Mouse (Mus musculus) limb, embryonic 14.5 days (tissue): ENCODE data around the gene Gm20481. TPM values are rescaled to one million over a fixed set of nuclear protein-coding genes. Genes with fewer than 3 reads are reported as not detected.
A peak's percentile ranks its signal among the peaks of the same experiment; 100 is the strongest.

Experiments used
- ATAC-seq: fragments of 200-750 bp; cut with Nextera tagmentation; 2 replicates; pipeline ENCODE4 v1.8.0; 2017; ENCODE audit warnings: low read depth, moderate number of reproducible peaks, moderate TSS enrichment; ENCODE audit not compliant: low FRiP score
- DNase-seq: peaks from one replicate; pipeline ENCODE4 v3.0.0-alpha.2; 2015; ENCODE audit warnings: low spot score
- H3K27ac ChIP-seq: fragments of 300-500 bp; sonication (generic); replicated peaks from 2 replicates; pipeline ENCODE4 v1.5.1; 2014; ENCODE audit warnings: low read depth, mild to moderate bottlenecking, low read length, moderate library complexity, mixed read lengths
- H3K27me3 ChIP-seq: fragments of 300-500 bp; sonication (generic); 2 replicates; pipeline ENCODE4 v1.6.1; 2014; ENCODE audit warnings: low read length, mixed read lengths; ENCODE audit not compliant: control insufficient read depth, insufficient read depth
- H3K36me3 ChIP-seq: fragments of 300-500 bp; sonication (generic); 2 replicates; pipeline ENCODE4 v1.6.1; 2014; ENCODE audit warnings: mild to moderate bottlenecking, low read length, moderate library complexity, mixed read lengths; ENCODE audit not compliant: control insufficient read depth, insufficient read depth
- H3K4me1 ChIP-seq: fragments of 300-500 bp; sonication (generic); 2 replicates; pipeline ENCODE4 v1.6.1; 2014; ENCODE audit warnings: antibody characterized with exemption, low read length, mixed read lengths; ENCODE audit not compliant: control insufficient read depth, insufficient read depth
- H3K4me2 ChIP-seq: fragments of 300-500 bp; sonication (generic); replicated peaks from 2 replicates; pipeline ENCODE4 v1.6.1; 2014; ENCODE audit warnings: low read depth, mild to moderate bottlenecking, low read length, moderate library complexity; ENCODE audit not compliant: severe bottlenecking
- H3K4me3 ChIP-seq: fragments of 300-500 bp; sonication (generic); replicated peaks from 2 replicates; pipeline ENCODE4 v1.5.1; 2014; ENCODE audit warnings: low read length
- H3K9ac ChIP-seq: fragments of 300-500 bp; sonication (generic); 2 replicates; pipeline ENCODE4 v1.6.1; 2014; ENCODE audit warnings: mild to moderate bottlenecking, low read depth, low read length, moderate library complexity; ENCODE audit not compliant: severe bottlenecking
- H3K9me3 ChIP-seq: fragments of 300-500 bp; sonication (generic); 2 replicates; pipeline ENCODE4 v1.6.1; 2016; ENCODE audit warnings: low read length; ENCODE audit not compliant: control insufficient read depth
- POLR2A ChIP-seq: fragments of 200-500 bp; IDR thresholded peaks from 2 replicates; pipeline ENCODE4 v1.8.0; 2012; ENCODE audit warnings: inconsistent platforms, mild to moderate bottlenecking, moderate library complexity, borderline replicate concordance; ENCODE audit not compliant: insufficient read depth, insufficient read length; ENCODE audit errors: extremely low read depth
- WGBS: fragments of 180-500 bp; shearing (Covaris S2); extraction: QIAGEN DNeasy Blood & Tissue Kit; methylation state at CpG from one replicate; pipeline ENCODE4 v1.1.7; 2014; 5-methylcytosine and 5-hydroxymethylcytosine counted together
- polyA plus RNA-seq, 2 experiments: library from polyadenylated mRNA; depleted of rRNA in 1 of 2; stranded (reverse) in 1 of 2; unstranded in 1 of 2; fragments of >200 nt; fragmentation: Nextera tagmentation in 1 of 2; extraction: Ambion mirVana in 1 of 2; gene quantifications; 2 replicates each; pipeline versions ENCODE4 v1.2.1 to v1.2.3; 2012 to 2014

The Gm20481 gene
- polyA plus RNA-seq, 2 experiments = not detected

- Histone ChIP-seq H3K27ac (no peak overlapping the region), H3K9me3 (no peaks in the 10 kb centered on the region), H3K4me2 (peak overlapping the region; percentile 30), H3K4me3 (no peak overlapping the region), H3K4me1 (peaks cover 10% of the 10 kb centered on the region), H3K27me3 (no peaks in the 10 kb centered on the region), H3K36me3 (peaks cover 9% of the 10 kb centered on the region), H3K9ac (no peak overlapping the region)
- ATAC-seq = peak; percentile 70
- 13% methylated on average over 16 of the region's 17 CpGs for WGBS
- DNase-seq = peak; percentile 61
- TF ChIP-seq POLR2A = no peak
Measured at GRCm38 (mm10) chr17:35021163-35021808, 51.6 kb downstream of the Gm20481 start.

Other genes with a start within 250 kb of the Gm20481 start
Only the 30 nearest of the 42 such genes appear.
- 46.4 and 46.5 TPM in 2 replicates for gene Stk19, start 133.0 kb upstream of the Gm20481 start, polyA plus RNA-seq (2012; rRNA removed)
- 23.9 and 26.8 TPM in 2 replicates for gene Stk19, start 133.0 kb upstream of the Gm20481 start, polyA plus RNA-seq (2014; fragmentation: Nextera tagmentation; extraction: Ambion mirVana)
- 87.6 and 98.9 TPM in 2 replicates for gene Dxo, start 132.9 kb upstream of the Gm20481 start, polyA plus RNA-seq (2012; rRNA removed)
- gene Dxo, start 132.9 kb upstream of the Gm20481 start, polyA plus RNA-seq (2014; fragmentation: Nextera tagmentation; extraction: Ambion mirVana) = 52.6 and 59.9 TPM in 2 replicates
- 75.8 and 99.4 TPM in 2 replicates for gene Skiv2l, start 119.7 kb upstream of the Gm20481 start, polyA plus RNA-seq (2012; rRNA removed)
- 43.5 and 45.0 TPM in 2 replicates for gene Skiv2l, start 119.7 kb upstream of the Gm20481 start, polyA plus RNA-seq (2014; fragmentation: Nextera tagmentation; extraction: Ambion mirVana)
- gene Nelfe, start 119.5 kb upstream of the Gm20481 start, polyA plus RNA-seq (2012; rRNA removed) = 56.4 and 92.2 TPM in 2 replicates
- 101 and 111 TPM in 2 replicates for gene Nelfe, start 119.5 kb upstream of the Gm20481 start, polyA plus RNA-seq (2014; fragmentation: Nextera tagmentation; extraction: Ambion mirVana)
- 0.76 and 0.88 TPM in 2 replicates for gene Cfb, start 107.4 kb upstream of the Gm20481 start, polyA plus RNA-seq (2012; rRNA removed)
- gene Cfb, start 107.4 kb upstream of the Gm20481 start, polyA plus RNA-seq (2014; fragmentation: Nextera tagmentation; extraction: Ambion mirVana) = 1.6 and 2.1 TPM in 2 replicates
- 44.3 and 52.0 TPM in 2 replicates for gene Zbtb12, start 90.4 kb upstream of the Gm20481 start, polyA plus RNA-seq (2012; rRNA removed)
- 1.4 and 1.5 TPM in 2 replicates for gene Zbtb12, start 90.4 kb upstream of the Gm20481 start, polyA plus RNA-seq (2014; fragmentation: Nextera tagmentation; extraction: Ambion mirVana)
- gene Gm20547, start 87.9 kb upstream of the Gm20481 start, polyA plus RNA-seq (2012; rRNA removed) = not detected in 2 replicates
- gene Gm20547, start 87.9 kb upstream of the Gm20481 start, polyA plus RNA-seq (2014; fragmentation: Nextera tagmentation; extraction: Ambion mirVana) = not detected in 2 replicates
- 4.7 and 5.1 TPM in 2 replicates for gene C2, start 71.6 kb upstream of the Gm20481 start, polyA plus RNA-seq (2012; rRNA removed)
- 3.9 and 4.9 TPM in 2 replicates for gene C2, start 71.6 kb upstream of the Gm20481 start, polyA plus RNA-seq (2014; fragmentation: Nextera tagmentation; extraction: Ambion mirVana)
- 232 and 297 TPM in 2 replicates for gene Ehmt2, start 71.4 kb upstream of the Gm20481 start, polyA plus RNA-seq (2012; rRNA removed)
- 72.8 and 80.6 TPM in 2 replicates for gene Ehmt2, start 71.4 kb upstream of the Gm20481 start, polyA plus RNA-seq (2014; fragmentation: Nextera tagmentation; extraction: Ambion mirVana)
- gene Slc44a4, start 55.4 kb upstream of the Gm20481 start, polyA plus RNA-seq (2012; rRNA removed) = 0.09 and 0.10 TPM in 2 replicates
- not detected in 2 replicates for gene Slc44a4, start 55.4 kb upstream of the Gm20481 start, polyA plus RNA-seq (2014; fragmentation: Nextera tagmentation; extraction: Ambion mirVana)
- 19.3 and 26.5 TPM in 2 replicates for gene Neu1, start 38.7 kb upstream of the Gm20481 start, polyA plus RNA-seq (2012; rRNA removed)
- 18.2 and 18.4 TPM in 2 replicates for gene Neu1, start 38.7 kb upstream of the Gm20481 start, polyA plus RNA-seq (2014; fragmentation: Nextera tagmentation; extraction: Ambion mirVana)
- gene Hspa1b, start 10.7 kb upstream of the Gm20481 start, polyA plus RNA-seq (2012; rRNA removed) = 22.8 and 25.6 TPM in 2 replicates
- gene Hspa1b, start 10.7 kb upstream of the Gm20481 start, polyA plus RNA-seq (2014; fragmentation: Nextera tagmentation; extraction: Ambion mirVana) = 1.6 and 2.2 TPM in 2 replicates
- gene Hspa1a, start 2.2 kb downstream of the Gm20481 start, polyA plus RNA-seq (2012; rRNA removed) = 6.5 and 7.1 TPM in 2 replicates
- gene Hspa1a, start 2.2 kb downstream of the Gm20481 start, polyA plus RNA-seq (2014; fragmentation: Nextera tagmentation; extraction: Ambion mirVana) = 9.5 and 9.6 TPM in 2 replicates
- gene Hspa1l, start 2.8 kb downstream of the Gm20481 start, polyA plus RNA-seq (2012; rRNA removed) = 0.44 and 0.47 TPM in 2 replicates
- 0.85 and 1.4 TPM in 2 replicates for gene Hspa1l, start 2.8 kb downstream of the Gm20481 start, polyA plus RNA-seq (2014; fragmentation: Nextera tagmentation; extraction: Ambion mirVana)
- 186 and 233 TPM in 2 replicates for gene Lsm2, start 11.9 kb downstream of the Gm20481 start, polyA plus RNA-seq (2012; rRNA removed)
- 170 and 178 TPM in 2 replicates for gene Lsm2, start 11.9 kb downstream of the Gm20481 start, polyA plus RNA-seq (2014; fragmentation: Nextera tagmentation; extraction: Ambion mirVana)
- gene Vars, start 31.1 kb downstream of the Gm20481 start, polyA plus RNA-seq (2012; rRNA removed) = 163 and 216 TPM in 2 replicates
- gene Vars, start 31.1 kb downstream of the Gm20481 start, polyA plus RNA-seq (2014; fragmentation: Nextera tagmentation; extraction: Ambion mirVana) = 88.3 and 100 TPM in 2 replicates
- gene Vwa7, start 46.7 kb downstream of the Gm20481 start, polyA plus RNA-seq (2012; rRNA removed) = 0.64 and 0.85 TPM in 2 replicates
- 0.11 and 0.15 TPM in 2 replicates for gene Vwa7, start 46.7 kb downstream of the Gm20481 start, polyA plus RNA-seq (2014; fragmentation: Nextera tagmentation; extraction: Ambion mirVana)
- 12.0 and 15.2 TPM in 2 replicates for gene Sapcd1, start 58.1 kb downstream of the Gm20481 start, polyA plus RNA-seq (2012; rRNA removed)
- 12.5 and 13.7 TPM in 2 replicates for gene Sapcd1, start 58.1 kb downstream of the Gm20481 start, polyA plus RNA-seq (2014; fragmentation: Nextera tagmentation; extraction: Ambion mirVana)
- 6.4 and 6.5 TPM in 2 replicates for gene Msh5, start 76.8 kb downstream of the Gm20481 start, polyA plus RNA-seq (2012; rRNA removed)
- gene Msh5, start 76.8 kb downstream of the Gm20481 start, polyA plus RNA-seq (2014; fragmentation: Nextera tagmentation; extraction: Ambion mirVana) = 3.4 and 3.5 TPM in 2 replicates
- 229 and 236 TPM in 2 replicates for gene Clic1, start 80.1 kb downstream of the Gm20481 start, polyA plus RNA-seq (2012; rRNA removed)
- gene Clic1, start 80.1 kb downstream of the Gm20481 start, polyA plus RNA-seq (2014; fragmentation: Nextera tagmentation; extraction: Ambion mirVana) = 103 and 108 TPM in 2 replicates
- 271 and 326 TPM in 2 replicates for gene Ddah2, start 89.1 kb downstream of the Gm20481 start, polyA plus RNA-seq (2012; rRNA removed)
- 358 and 403 TPM in 2 replicates for gene Ddah2, start 89.1 kb downstream of the Gm20481 start, polyA plus RNA-seq (2014; fragmentation: Nextera tagmentation; extraction: Ambion mirVana)
- 3.4 and 5.5 TPM in 2 replicates for gene Ly6g6c, start 95.5 kb downstream of the Gm20481 start, polyA plus RNA-seq (2012; rRNA removed)
- gene Ly6g6c, start 95.5 kb downstream of the Gm20481 start, polyA plus RNA-seq (2014; fragmentation: Nextera tagmentation; extraction: Ambion mirVana) = 10.4 and 22.3 TPM in 2 replicates
- 0.45 and 0.47 TPM in 2 replicates for gene Mpig6b, start 96.3 kb downstream of the Gm20481 start, polyA plus RNA-seq (2012; rRNA removed)
- gene Mpig6b, start 96.3 kb downstream of the Gm20481 start, polyA plus RNA-seq (2014; fragmentation: Nextera tagmentation; extraction: Ambion mirVana) = 0.64 and 1.3 TPM in 2 replicates
- gene Ly6g6e, start 107.0 kb downstream of the Gm20481 start, polyA plus RNA-seq (2012; rRNA removed) = 14.2 and 14.8 TPM in 2 replicates
- 18.0 and 28.4 TPM in 2 replicates for gene Ly6g6e, start 107.0 kb downstream of the Gm20481 start, polyA plus RNA-seq (2014; fragmentation: Nextera tagmentation; extraction: Ambion mirVana)
- 1.3 and 2.3 TPM in 2 replicates for gene Ly6g6d, start 108.2 kb downstream of the Gm20481 start, polyA plus RNA-seq (2012; rRNA removed)
- 2.0 TPM in 1 of 2 replicates, not detected in the other for gene Ly6g6d, start 108.2 kb downstream of the Gm20481 start, polyA plus RNA-seq (2014; fragmentation: Nextera tagmentation; extraction: Ambion mirVana)
- 0.14 and 0.73 TPM in 2 replicates for gene Ly6g6f, start 115.7 kb downstream of the Gm20481 start, polyA plus RNA-seq (2012; rRNA removed)
- 0.28 TPM in 1 of 2 replicates, not detected in the other for gene Ly6g6f, start 115.7 kb downstream of the Gm20481 start, polyA plus RNA-seq (2014; fragmentation: Nextera tagmentation; extraction: Ambion mirVana)
- gene Abhd16a, start 119.4 kb downstream of the Gm20481 start, polyA plus RNA-seq (2012; rRNA removed) = 98.6 and 157 TPM in 2 replicates
- 78.0 and 88.3 TPM in 2 replicates for gene Abhd16a, start 119.4 kb downstream of the Gm20481 start, polyA plus RNA-seq (2014; fragmentation: Nextera tagmentation; extraction: Ambion mirVana)
- gene Ly6g5c, start 138.4 kb downstream of the Gm20481 start, polyA plus RNA-seq (2012; rRNA removed) = not detected in 2 replicates
- gene Ly6g5c, start 138.4 kb downstream of the Gm20481 start, polyA plus RNA-seq (2014; fragmentation: Nextera tagmentation; extraction: Ambion mirVana) = not detected in 2 replicates
- gene Ly6g5b, start 145.5 kb downstream of the Gm20481 start, polyA plus RNA-seq (2012; rRNA removed) = 2.1 and 3.5 TPM in 2 replicates
- 0.59 and 0.68 TPM in 2 replicates for gene Ly6g5b, start 145.5 kb downstream of the Gm20481 start, polyA plus RNA-seq (2014; fragmentation: Nextera tagmentation; extraction: Ambion mirVana)
- gene Gpank1, start 151.5 kb downstream of the Gm20481 start, polyA plus RNA-seq (2012; rRNA removed) = 13.6 and 15.1 TPM in 2 replicates
- gene Gpank1, start 151.5 kb downstream of the Gm20481 start, polyA plus RNA-seq (2014; fragmentation: Nextera tagmentation; extraction: Ambion mirVana) = 17.5 and 20.0 TPM in 2 replicates